Mouse (Mus musculus) hindlimb bud, embryonic 11.5 days (tissue): ENCODE measurements around the gene Kif13a.

Experiments used
- DNase-seq: peaks from one replicate; pipeline ENCODE4 v3.0.0-alpha.2; 2012; ENCODE audit warnings: low read depth, low spot score; ENCODE audit errors: extremely low spot score

Kif13a gene

GRCm38 (mm10) chr13:46840676-46841075 lies 89.0 kb downstream of the Kif13a start:
- DNase-seq: no peak

GRCm38 (mm10) chr13:46839236-46839635 lies 90.4 kb downstream of the Kif13a start:
- no peak for DNase-seq

DNA sequence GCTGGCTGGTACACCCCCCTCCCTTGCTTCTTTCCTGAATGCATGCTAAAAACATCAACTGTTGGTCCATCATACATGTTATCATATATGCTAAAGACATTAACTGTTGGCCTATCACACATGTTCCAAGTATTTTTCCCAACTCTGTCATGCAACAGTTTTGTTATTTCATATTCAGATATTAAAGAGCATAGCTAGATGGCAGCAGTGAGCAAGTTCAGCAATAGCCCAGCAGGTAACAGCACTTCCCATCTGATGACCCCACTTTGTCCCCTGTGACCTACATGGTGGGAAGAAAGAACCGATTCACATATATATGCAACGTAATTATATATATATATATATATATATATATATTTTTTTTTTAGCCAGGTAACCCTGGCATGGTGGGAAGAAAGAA lies 91.1 kb downstream of the Kif13a start:
- DNase-seq: no peak

- no peak for DNase-seq
Observed at GRCm38 (mm10) chr13:46835351-46835750, 94.3 kb downstream of the Kif13a start.

DNA sequence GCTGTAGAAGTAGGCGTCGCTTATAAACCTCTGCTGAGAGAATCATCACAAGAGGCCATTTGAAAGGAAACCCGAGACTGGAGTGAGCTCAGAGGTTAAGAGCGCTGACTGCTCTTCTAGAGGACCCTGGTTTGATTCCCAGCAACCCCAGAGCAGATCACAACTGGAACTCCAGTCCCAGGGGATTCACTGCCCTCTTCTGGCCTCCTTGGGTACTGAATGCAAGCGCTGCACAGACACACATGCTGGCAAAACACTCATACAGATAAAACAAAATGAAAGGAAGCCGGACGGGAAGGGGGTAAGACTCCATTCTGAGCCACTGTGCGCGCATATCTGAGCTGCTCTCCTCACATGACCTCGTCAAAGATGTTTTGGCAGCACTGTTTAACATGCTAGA lies 94.9 kb downstream of the Kif13a start:
- no peak for DNase-seq

DNA sequence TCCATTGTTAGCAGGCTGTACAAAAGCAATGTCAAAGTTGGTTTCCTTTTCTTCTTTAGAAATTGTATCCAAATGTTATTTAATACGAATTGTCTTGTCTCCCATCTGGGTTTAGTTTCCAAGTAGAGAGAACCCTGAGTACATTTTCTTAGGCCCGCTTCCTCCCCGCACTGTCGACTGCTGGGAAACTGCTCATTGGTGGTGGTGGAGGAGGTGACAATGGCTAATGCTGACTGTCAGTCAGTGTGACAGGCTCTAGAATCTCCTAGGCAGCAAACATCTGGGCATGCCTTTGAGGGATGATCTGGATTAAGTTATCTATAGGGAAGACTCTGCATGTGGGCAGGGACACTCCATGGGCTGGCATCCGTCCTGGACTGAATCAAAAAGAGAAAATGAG lies 96.1 kb downstream of the Kif13a start:
- DNase-seq: no peak

- DNase-seq: no peak
Observed at GRCm38 (mm10) chr13:46832956-46833355, 96.7 kb downstream of the Kif13a start.

DNA sequence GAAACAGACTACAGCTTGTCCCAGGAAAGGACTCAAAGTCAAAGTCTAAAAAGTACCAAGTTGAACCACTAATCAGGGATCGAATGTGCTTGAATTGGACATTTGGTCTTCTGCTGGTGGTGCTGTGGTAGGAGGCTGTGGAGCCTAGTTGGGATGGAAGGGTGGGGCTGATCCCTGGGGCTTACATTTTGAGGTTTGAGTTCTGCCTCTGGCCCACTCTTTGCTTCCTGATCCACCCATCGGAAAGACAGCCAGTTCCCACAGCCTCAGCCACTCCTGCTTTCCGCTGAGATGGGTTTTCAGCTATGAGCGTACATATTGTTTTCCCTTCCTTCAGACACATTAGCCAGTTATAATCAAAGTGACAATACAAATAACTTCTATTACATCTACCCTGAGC lies 106.4 kb downstream of the Kif13a start:
- DNase-seq: no peak

DNA sequence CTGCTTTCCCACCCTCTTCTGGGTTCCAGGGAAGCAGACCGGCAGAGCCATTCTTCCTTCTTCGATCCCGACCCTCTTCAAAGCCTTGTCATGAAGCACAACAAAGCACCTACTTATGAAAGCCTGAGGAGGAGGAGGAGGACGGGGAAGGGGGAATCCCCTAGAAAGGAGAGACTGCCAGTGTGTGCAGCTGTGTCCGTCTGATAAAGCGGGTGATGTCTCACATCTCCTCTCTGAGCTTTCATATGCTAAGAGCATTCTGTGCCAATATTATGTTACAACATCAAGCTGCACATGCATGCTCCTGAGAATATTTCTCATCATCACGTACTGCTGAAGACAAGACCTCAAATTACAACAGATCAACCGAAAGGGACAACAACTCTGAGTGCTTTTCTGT lies 107.5 kb downstream of the Kif13a start:
- no peak for DNase-seq

GRCm38 (mm10) chr13:46819729-46820223 lies 109.9 kb downstream of the Kif13a start:
- no peak for DNase-seq

- no peak for DNase-seq
Observed at GRCm38 (mm10) chr13:46819202-46819728, 110.4 kb downstream of the Kif13a start.

DNA sequence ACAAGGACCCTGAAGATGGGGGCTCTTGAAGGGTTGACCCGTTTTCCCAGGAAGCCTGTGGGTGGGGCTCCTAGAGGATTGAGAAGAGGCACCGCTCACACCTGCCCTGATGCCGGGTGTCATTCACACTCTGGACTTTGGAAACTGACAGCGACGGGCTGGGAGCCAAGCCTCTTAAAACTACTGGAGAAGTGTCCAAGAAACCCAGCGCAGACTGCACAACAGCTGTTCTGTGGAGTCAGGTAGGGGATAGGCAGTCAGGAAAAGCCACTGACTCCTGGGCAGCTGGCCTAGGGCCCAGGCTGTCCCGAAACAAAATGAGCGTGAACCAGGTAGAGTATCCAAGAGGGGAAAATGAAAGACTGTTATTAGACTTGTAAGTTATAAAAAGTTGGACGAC lies 111.3 kb downstream of the Kif13a start:
- DNase-seq: no peak

- no peak for DNase-seq
Observed at GRCm38 (mm10) chr13:46812648-46813184, 117.0 kb downstream of the Kif13a start.

- DNase-seq: no peak
Observed at GRCm38 (mm10) chr13:46811696-46812095, 118.0 kb downstream of the Kif13a start.

DNA sequence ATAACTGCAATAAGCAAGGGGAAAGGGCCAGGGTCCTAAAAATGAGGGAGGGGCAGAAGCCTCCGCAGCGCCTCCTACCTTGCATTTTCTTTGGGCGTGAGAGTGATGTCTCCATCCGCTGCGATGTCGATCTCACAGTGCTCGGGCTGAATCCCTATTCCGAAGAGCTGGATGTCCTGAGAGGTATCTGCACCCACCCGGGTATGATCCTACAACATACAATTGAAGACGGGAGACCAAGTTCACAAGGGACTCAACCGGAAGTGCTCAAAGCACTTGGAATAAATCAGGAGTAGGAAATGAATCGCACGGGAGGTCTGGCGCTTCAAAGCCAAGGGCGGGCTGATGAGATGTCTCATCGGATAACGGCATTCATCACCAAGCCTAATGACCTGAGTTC lies 119.1 kb downstream of the Kif13a start:
- DNase-seq: no peak

GRCm38 (mm10) chr13:46810098-46810497 lies 119.6 kb downstream of the Kif13a start:
- no peak for DNase-seq

DNA sequence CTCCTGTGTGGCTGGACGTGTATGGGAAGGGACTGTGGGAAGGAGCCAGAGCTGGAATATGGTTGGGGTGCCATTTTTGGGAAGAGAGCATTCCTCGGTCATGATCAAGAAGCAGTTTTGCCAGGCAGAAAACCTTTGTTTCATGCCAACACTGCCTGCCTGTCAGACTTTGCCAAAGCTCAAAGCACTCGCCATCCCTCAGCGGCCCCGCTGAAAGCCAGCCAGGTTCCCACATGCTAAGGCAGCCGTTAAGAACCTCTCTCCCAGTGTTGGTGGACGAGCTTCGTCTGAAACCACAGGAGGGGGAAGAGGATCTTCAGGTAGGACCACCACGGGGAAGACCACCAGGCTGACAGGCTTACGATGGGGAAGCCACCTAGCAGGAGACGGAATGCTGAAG lies 121.8 kb downstream of the Kif13a start:
- no peak for DNase-seq

DNA sequence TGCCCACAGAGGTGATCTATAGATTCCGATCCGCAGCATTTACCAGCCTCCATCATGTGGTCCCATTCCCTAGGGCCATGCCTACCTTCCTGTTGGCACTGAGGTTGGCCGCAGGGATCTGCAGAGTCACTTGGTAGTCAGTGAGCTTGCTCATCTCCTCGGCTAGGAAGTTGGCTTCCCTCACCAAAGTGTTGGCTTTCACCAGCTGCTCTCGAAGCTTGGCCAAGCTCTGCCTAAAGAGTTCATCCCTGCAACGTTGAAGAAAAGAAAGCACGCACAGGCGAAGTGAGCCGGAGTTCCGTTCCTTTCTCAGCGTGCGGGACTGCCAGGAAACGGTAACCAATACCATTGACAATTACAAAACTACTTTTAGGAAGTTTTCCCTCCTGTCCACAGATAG lies 128.5 kb downstream of the Kif13a start:
- DNase-seq: no peak

DNA sequence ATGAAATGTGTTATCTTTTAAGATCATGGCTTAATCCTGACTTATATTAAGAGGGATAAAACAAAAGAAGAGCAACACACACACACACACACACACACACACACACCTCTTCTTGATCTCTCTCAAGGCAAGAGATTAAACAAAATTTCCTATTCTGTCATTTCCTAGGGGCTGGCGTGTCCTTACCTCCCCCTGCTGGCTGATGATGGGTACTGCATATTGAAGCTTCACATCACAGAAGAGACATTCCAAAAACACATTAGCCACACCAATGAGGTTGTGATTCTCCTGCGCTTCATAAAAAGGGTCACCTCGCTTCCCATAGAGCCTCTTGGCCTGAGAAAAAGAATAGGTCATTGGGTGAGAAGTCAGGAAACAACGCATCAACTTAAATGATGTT lies 131.5 kb downstream of the Kif13a start:
- DNase-seq: no peak

DNA sequence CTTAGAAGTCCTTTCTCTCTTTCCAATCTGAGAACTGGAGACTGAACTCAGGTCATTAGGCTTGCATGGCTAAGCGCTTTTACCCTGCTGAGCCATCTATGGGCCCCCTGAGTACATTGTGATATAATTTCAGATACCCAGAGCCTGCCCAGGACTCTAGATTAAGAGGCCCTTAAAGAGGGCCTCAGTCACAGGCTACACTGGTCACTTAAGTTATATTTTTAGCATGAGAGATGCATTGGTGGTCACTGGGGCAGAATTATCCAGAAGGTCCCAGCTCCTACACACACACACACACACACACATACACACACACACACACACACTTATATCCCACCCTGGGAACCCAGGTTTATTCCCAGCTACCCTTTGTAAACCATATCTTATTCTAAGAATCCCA lies 133.3 kb downstream of the Kif13a start:
- no peak for DNase-seq

GRCm38 (mm10) chr13:46793824-46794223 lies 135.8 kb downstream of the Kif13a start:
- no peak for DNase-seq

DNA sequence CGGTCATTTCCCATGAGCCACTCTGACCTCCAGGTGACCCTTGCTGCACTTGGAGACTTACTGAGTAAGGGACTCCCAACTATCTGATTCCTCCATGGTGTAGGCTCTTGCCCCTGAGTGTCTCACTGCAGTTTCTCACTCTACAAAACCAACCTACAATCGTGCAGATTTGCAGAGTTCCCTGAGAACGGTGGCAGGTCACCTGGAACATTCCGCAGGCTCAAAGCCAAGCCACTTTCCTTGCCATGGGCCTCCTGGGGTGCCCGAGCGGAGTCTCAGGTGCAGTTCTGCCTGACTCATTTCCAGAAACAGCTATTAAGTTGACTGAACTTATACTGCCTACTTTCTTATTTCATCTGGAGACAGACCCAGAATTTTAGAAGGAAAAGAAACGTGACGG lies 141.2 kb downstream of the Kif13a start:
- no peak for DNase-seq

DNA sequence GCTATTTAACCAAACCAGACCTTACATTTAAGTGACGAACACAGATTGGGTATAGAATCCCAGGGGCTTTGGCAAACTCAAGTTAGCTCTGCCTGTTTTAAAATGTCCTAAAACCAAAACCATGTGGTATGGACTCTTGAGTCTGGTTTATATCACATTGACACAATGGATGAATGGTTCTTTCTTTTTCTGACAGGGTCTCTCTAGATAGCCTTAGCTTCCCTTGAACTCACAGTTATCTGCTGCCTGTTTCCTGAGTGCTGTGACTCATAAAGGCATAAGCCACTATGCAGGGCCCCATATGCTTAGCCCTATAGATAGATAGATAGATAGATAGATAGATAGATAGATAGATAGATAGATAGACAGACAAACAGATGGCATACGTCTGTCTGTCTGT lies 142.8 kb downstream of the Kif13a start:
- DNase-seq: no peak
